Mouse (Mus musculus): ENCODE results near the gene Nnat.

The Nnat gene

GRCm38 (mm10) chr2:157605025-157605675, 45.3 kb downstream of the Nnat start:
- peak; percentile 71 for DNase-seq (ENCODE audit: low read depth, low spot score)

DNA sequence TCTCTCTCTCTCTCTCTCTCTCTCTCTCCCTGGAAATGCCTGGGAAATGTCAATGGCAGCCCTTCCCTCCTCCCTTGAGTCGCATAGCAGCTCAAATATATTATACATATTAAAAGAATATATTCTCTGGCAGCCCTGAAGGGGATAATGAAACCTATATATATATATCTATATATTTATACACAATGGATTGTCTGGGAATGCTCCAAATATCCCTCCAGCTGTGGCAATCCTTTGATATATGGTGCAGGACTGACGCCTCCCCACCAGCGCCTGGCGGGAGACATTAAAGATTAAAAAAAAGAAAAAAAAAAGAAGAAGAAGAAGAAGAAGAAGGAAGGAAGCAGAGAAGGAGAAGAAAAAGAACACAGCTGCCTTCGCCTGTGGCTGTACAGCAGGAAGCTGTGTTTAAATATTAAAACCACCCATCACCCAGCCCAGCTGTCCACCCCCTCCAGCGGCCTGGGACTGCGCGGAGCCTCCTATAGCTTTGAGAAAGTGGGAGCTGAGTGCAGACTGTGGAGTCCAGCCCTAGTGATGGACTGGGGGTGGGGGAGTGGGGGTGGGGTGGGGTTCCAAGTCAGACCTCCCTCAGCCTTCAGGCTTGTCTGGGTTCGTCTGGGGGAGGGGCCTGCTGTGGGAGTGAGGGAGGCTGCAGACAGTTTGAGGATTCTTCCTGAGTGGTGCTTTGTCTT, 47.8 kb downstream of the Nnat start:
- DNase-seq (ENCODE audit: low read depth, low spot score) = no peak

- no peak for DNase-seq (ENCODE audit: low read depth, low spot score)
Measured at GRCm38 (mm10) chr2:157611735-157612134, 51.9 kb downstream of the Nnat start.

All from forelimb bud, embryonic 11.5 days (tissue).